Mouse (Mus musculus): ENCODE results near the gene Crybb2. TPM values are rescaled to one million over a fixed set of nuclear protein-coding genes. Genes with fewer than 3 reads are reported as not detected.
A peak's percentile ranks its signal among the peaks of the same experiment; 100 is the strongest.

Crybb2 gene
- polyA plus RNA-seq, 1 experiment from 2014 or later = not detected

DNA sequence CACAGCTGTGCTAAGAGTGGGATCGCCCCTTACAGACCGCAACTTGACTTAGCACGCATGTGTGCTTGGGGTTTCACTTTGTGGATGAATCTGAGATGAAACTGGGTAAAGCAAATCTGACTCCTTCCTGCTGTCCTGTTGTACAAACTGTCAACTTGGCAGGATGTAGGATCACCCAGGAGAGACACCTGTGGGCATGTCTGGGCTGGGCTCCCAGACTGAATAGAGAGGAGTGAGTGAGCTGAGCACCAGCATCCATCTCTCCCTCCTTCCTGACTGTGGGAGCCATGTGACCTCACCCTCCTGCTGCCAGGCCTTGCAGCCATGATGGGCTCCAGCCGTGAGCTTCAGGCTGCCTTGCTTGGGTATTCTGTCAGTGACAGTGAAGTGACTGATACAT, 35.6 kb upstream of the Crybb2 start:
- TF ChIP-seq EP300 (IDR thresholded peaks at IDR 0.05) = no peak
- no peak for TF ChIP-seq CTCF (IDR thresholded peaks at IDR 0.05)
- no peaks in the 10 kb centered on the region for H3K4me1 ChIP-seq (ENCODE audit: insufficient read depth, low read depth, low read length)
- 89% methylated on average over 4 of the region's 4 CpGs for whole genome bisulfite sequencing
- H3K36me3 ChIP-seq (ENCODE audit: insufficient read depth, low read length) = no peaks in the 10 kb centered on the region
- ATAC-seq (no peak), DNase-seq (ENCODE audit: low spot score) (no peak)
- H3K27ac ChIP-seq (ENCODE audit: low read length) = no peak overlapping the region
- no peaks in the 10 kb centered on the region for H3K27me3 ChIP-seq (replicated peaks; ENCODE audit: insufficient read depth, low read length)
- H3K4me2 ChIP-seq (replicated peaks; ENCODE audit: low read depth, low read length) = no peak overlapping the region
- no peaks in the 10 kb centered on the region for H3K9me3 ChIP-seq (ENCODE audit: low read length)
- H3K9ac ChIP-seq (replicated peaks; ENCODE audit: low read depth) = no peak overlapping the region
- no peak overlapping the region for H3K4me3 ChIP-seq (ENCODE audit: low read depth, low read length)

DNA sequence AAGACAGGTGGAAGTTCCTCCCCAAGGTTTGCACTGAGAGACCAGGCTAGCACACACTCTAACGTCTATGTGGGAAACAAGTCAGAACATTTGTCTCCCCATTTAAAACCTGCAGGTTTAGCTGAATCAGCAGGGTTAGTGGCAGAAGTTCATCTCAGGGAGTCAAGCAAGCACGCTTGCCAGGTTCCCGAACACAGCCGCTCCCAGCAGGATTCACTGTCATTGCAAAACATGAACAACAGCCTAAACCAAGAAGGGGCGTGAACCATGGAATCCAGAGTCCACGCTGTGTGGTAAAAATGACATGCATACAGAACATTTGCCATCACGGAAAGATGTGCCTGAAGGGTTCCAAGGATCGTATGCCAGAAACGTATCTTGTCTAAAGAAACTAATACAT, 35.1 kb upstream of the Crybb2 start:
- no peak for TF ChIP-seq CTCF (IDR thresholded peaks at IDR 0.05)
- no peak for TF ChIP-seq EP300 (IDR thresholded peaks at IDR 0.05)
- H3K4me2 ChIP-seq (replicated peaks; ENCODE audit: low read depth, low read length) = no peak overlapping the region
- H3K27me3 ChIP-seq (replicated peaks; ENCODE audit: insufficient read depth, low read length) = no peaks in the 10 kb centered on the region
- no peaks in the 10 kb centered on the region for H3K36me3 ChIP-seq (ENCODE audit: insufficient read depth, low read length)
- no peaks in the 10 kb centered on the region for H3K4me1 ChIP-seq (ENCODE audit: insufficient read depth, low read depth, low read length)
- no peak for ATAC-seq
- no peak overlapping the region for H3K4me3 ChIP-seq (ENCODE audit: low read depth, low read length)
- no peak overlapping the region for H3K27ac ChIP-seq (ENCODE audit: low read length)
- no peak overlapping the region for H3K9ac ChIP-seq (replicated peaks; ENCODE audit: low read depth)
- WGBS = 80% methylated on average over 9 of the region's 9 CpGs
- H3K9me3 ChIP-seq (ENCODE audit: low read length) = no peaks in the 10 kb centered on the region
- no peak for DNase-seq (ENCODE audit: low spot score)

DNA sequence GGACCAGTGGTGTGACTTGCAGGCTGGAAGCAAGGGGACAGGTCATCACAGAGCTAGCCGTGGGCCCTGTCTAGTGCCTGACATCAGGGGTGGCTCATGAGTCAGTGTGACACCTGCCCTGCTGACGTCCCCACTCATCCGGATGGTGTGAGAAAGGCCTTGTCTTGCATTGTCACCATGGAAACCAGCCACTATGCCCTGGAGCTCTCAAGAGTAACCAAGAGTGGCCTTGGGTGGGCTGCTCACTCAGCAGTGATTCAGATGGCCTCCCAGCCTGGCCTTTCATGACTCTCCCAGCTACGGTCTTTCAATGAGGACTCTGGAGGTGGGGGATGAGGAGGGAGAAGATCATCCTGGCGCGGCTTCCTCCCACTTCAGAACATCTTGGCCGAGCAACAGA, 32.5 kb upstream of the Crybb2 start:
- Histone ChIP-seq H3K36me3 (ENCODE audit: insufficient read depth, low read length) (no peaks in the 10 kb centered on the region), H3K4me2 (replicated peaks; ENCODE audit: low read depth, low read length) (no peak overlapping the region), H3K27me3 (replicated peaks; ENCODE audit: insufficient read depth, low read length) (no peaks in the 10 kb centered on the region), H3K9me3 (ENCODE audit: low read length) (no peaks in the 10 kb centered on the region), H3K9ac (replicated peaks; ENCODE audit: low read depth) (no peak overlapping the region), H3K27ac (ENCODE audit: low read length) (no peak overlapping the region), H3K4me1 (ENCODE audit: insufficient read depth, low read depth, low read length) (no peaks in the 10 kb centered on the region), H3K4me3 (ENCODE audit: low read depth, low read length) (no peak overlapping the region)
- TF ChIP-seq EP300 (IDR thresholded peaks at IDR 0.05) (no peak), CTCF (IDR thresholded peaks at IDR 0.05) (no peak)
- WGBS = 58% methylated on average over 7 of the region's 7 CpGs
- no peak for ATAC-seq
- DNase-seq (ENCODE audit: low spot score) = no peak

DNA sequence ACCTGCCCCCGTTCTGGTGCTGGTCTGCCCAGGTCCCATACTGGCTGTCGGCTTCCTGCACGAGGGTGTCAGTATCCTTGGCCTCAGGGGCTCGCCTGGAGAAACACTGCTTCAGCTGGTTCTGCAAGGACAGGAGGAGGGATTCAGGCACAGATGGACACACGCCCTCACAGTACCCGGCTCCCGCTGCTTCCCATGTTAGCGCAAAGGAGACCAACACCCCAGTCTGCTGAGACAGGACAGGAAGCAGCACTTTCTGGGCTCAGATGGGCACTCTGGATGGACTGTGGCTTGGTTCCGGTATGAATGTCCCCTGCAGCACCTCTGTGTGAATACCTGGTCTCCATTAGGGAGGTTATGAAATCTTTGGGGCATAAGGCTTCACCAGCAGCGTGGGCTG, 31.5 kb upstream of the Crybb2 start:
- H3K4me1 ChIP-seq (ENCODE audit: insufficient read depth, low read depth, low read length) = no peaks in the 10 kb centered on the region
- 77% methylated on average over 10 of the region's 10 CpGs for WGBS
- no peak for ATAC-seq

DNA sequence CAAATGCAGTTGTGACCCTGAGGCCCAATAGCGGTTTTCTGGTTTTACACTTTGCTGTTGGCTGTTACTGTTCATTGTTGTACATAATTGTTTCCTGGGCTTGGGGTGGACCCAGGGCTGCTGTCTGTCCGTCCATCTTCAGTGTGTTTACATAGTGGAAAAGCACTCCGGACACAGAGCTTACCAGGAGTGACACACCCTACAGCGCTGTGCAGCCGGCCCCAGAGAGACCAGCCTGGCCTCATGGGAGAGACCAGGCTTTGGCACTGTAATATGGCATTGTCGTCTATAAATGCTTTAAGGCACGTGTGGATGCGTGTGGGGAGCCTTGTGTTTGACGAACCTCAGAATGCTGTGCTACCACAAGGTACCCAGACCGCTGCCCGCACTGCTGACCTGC, 30.5 kb upstream of the Crybb2 start:
- Histone ChIP-seq H3K4me1 (ENCODE audit: insufficient read depth, low read depth, low read length) (no peaks in the 10 kb centered on the region), H3K27ac (ENCODE audit: low read length) (no peak overlapping the region), H3K9ac (replicated peaks; ENCODE audit: low read depth) (no peak overlapping the region), H3K36me3 (ENCODE audit: insufficient read depth, low read length) (0 out of 2 replicates have a peak, but pooled peaks cover 1% of the 10 kb centered on the region), H3K4me3 (ENCODE audit: low read depth, low read length) (no peak overlapping the region), H3K27me3 (replicated peaks; ENCODE audit: insufficient read depth, low read length) (no peaks in the 10 kb centered on the region), H3K4me2 (replicated peaks; ENCODE audit: low read depth, low read length) (no peak overlapping the region), H3K9me3 (ENCODE audit: low read length) (no peaks in the 10 kb centered on the region)
- no peak for TF ChIP-seq EP300 (IDR thresholded peaks at IDR 0.05)
- no peak for TF ChIP-seq CTCF (IDR thresholded peaks at IDR 0.05)
- WGBS = 52% methylated on average over 11 of the region's 11 CpGs
- DNase-seq (ENCODE audit: low spot score) (no peak), ATAC-seq (peak; percentile 46)

More for the DNA sequence above, 31.5 kb upstream of the Crybb2 start:
- H3K4me2 ChIP-seq (replicated peaks; ENCODE audit: low read depth, low read length) = no peak overlapping the region
- no peaks in the 10 kb centered on the region for H3K36me3 ChIP-seq (ENCODE audit: insufficient read depth, low read length)
- no peak overlapping the region for H3K27ac ChIP-seq (ENCODE audit: low read length)
- no peak for DNase-seq (ENCODE audit: low spot score)
- no peaks in the 10 kb centered on the region for H3K27me3 ChIP-seq (replicated peaks; ENCODE audit: insufficient read depth, low read length)
- no peaks in the 10 kb centered on the region for H3K9me3 ChIP-seq (ENCODE audit: low read length)
- no peak overlapping the region for H3K4me3 ChIP-seq (ENCODE audit: low read depth, low read length)
- TF ChIP-seq EP300 (IDR thresholded peaks at IDR 0.05) (no peak), CTCF (IDR thresholded peaks at IDR 0.05) (no peak)
- no peak overlapping the region for H3K9ac ChIP-seq (replicated peaks; ENCODE audit: low read depth)

DNA sequence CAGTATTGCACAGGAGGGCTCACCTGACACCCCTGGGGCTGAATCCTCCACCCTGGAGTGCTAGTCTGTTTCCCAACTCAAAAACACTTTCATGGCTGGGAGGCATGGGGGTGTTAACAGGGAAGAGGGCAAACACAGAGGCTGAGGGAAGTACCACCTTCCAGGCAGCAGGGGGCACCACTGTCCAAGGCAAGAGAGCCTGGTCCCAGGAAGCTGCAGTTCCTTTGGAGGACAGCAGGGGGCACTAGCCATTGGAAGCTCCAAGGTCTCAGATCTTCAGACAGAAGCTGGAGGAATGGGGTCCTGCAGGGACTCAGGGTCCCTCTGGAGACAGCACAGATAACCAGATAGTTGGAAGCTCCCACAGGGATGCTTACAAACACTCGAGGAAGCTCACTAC, 29.6 kb upstream of the Crybb2 start:
- no peak overlapping the region for H3K4me3 ChIP-seq (ENCODE audit: low read depth, low read length)
- H3K4me2 ChIP-seq (replicated peaks; ENCODE audit: low read depth, low read length) = no peak overlapping the region
- H3K4me1 ChIP-seq (ENCODE audit: insufficient read depth, low read depth, low read length) = no peaks in the 10 kb centered on the region
- H3K27me3 ChIP-seq (replicated peaks; ENCODE audit: insufficient read depth, low read length) = no peaks in the 10 kb centered on the region
- no peak overlapping the region for H3K27ac ChIP-seq (ENCODE audit: low read length)
- no peak overlapping the region for H3K9ac ChIP-seq (replicated peaks; ENCODE audit: low read depth)
- ATAC-seq (peak; percentile 49), DNase-seq (ENCODE audit: low spot score) (peak; percentile 86)
- TF ChIP-seq EP300 (IDR thresholded peaks at IDR 0.05) (no peak), CTCF (IDR thresholded peaks at IDR 0.05) (peak; percentile 100)
- H3K36me3 ChIP-seq (ENCODE audit: insufficient read depth, low read length) = 0 out of 2 replicates have a peak, but pooled peaks cover 3% of the 10 kb centered on the region
- H3K9me3 ChIP-seq (ENCODE audit: low read length) = no peaks in the 10 kb centered on the region
- 27% methylated on average over 1 of the region's 1 CpGs for WGBS

DNA sequence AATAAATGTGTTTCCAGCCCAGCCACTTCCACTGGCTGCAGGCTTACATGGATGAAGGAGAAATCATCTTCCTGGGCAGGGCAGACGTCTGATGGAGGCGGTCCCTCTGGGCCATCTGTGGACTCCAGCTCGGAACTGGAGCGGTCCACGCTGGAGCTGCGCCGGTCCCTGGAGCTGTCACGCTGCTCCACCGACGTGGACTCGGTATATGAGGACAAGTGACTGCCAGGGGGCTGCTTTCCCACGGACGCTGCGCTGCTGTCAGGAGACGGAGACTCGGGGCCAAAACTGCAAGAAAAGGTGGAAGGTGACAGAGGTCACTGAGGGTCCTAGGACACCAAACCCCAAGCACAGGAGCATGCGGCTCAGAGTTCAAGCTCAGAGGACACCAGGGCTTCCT, 27.6 kb upstream of the Crybb2 start:
- DNase-seq (ENCODE audit: low spot score) (no peak), ATAC-seq (no peak)
- Histone ChIP-seq H3K4me3 (ENCODE audit: low read depth, low read length) (no peak overlapping the region), H3K9ac (replicated peaks; ENCODE audit: low read depth) (no peak overlapping the region), H3K9me3 (ENCODE audit: low read length) (no peaks in the 10 kb centered on the region), H3K4me2 (replicated peaks; ENCODE audit: low read depth, low read length) (no peak overlapping the region), H3K27me3 (replicated peaks; ENCODE audit: insufficient read depth, low read length) (no peaks in the 10 kb centered on the region), H3K36me3 (ENCODE audit: insufficient read depth, low read length) (0 out of 2 replicates have a peak, but pooled peaks cover 3% of the 10 kb centered on the region), H3K4me1 (ENCODE audit: insufficient read depth, low read depth, low read length) (no peaks in the 10 kb centered on the region), H3K27ac (ENCODE audit: low read length) (no peak overlapping the region)
- TF ChIP-seq CTCF (IDR thresholded peaks at IDR 0.05) = no peak
- no peak for TF ChIP-seq EP300 (IDR thresholded peaks at IDR 0.05)
- WGBS = 86% methylated on average over 17 of the region's 17 CpGs
